Mouse (Mus musculus) limb, embryonic 12.5 days (tissue): Measurements from ENCODE around the gene Glg1. TPM values are rescaled to one million over a fixed set of nuclear protein-coding genes. Genes with fewer than 3 reads are reported as not detected.
"Not testable (repeated sequence)": the region's sequence is repeated elsewhere in the genome, so short reads cannot be mapped to it uniquely, and the experiment has no call there.

Source experiments
- ATAC-seq: fragments of 200-750 bp; cut with Nextera tagmentation; 2 replicates; pipeline ENCODE4 v1.8.0; 2017; ENCODE audit warnings: low read depth, moderate TSS enrichment; ENCODE audit not compliant: insufficient number of reproducible peaks, insufficient read depth, low FRiP score, low TSS enrichment
- H3K27ac ChIP-seq: fragments of 300-500 bp; sonication (generic); 2 replicates; pipeline ENCODE4 v1.5.1; 2016; ENCODE audit warnings: mild to moderate bottlenecking, moderate library complexity
- H3K27me3 ChIP-seq: fragments of 300-500 bp; sonication (generic); 2 replicates; pipeline ENCODE4 v1.6.1; 2016; ENCODE audit warnings: mild to moderate bottlenecking, moderate library complexity
- H3K36me3 ChIP-seq: fragments of 300-500 bp; sonication (generic); 2 replicates; pipeline ENCODE4 v1.6.1; 2016; ENCODE audit warnings: mild to moderate bottlenecking, moderate library complexity
- H3K4me1 ChIP-seq: fragments of 300-500 bp; sonication (generic); replicated peaks from 2 replicates; pipeline ENCODE4 v1.6.1; 2016
- H3K4me2 ChIP-seq: fragments of 300-500 bp; sonication (generic); 2 replicates; pipeline ENCODE4 v1.6.1; 2016; ENCODE audit warnings: mild to moderate bottlenecking, moderate library complexity
- H3K4me3 ChIP-seq: fragments of 300-500 bp; sonication (generic); replicated peaks from 2 replicates; pipeline ENCODE4 v1.5.1; 2016; ENCODE audit warnings: mild to moderate bottlenecking
- H3K9ac ChIP-seq: fragments of 300-500 bp; sonication (generic); replicated peaks from 2 replicates; pipeline ENCODE4 v1.6.1; 2016; ENCODE audit warnings: mild to moderate bottlenecking, moderate library complexity
- H3K9me3 ChIP-seq: fragments of 300-500 bp; sonication (generic); 2 replicates; pipeline ENCODE4 v1.6.1; 2016; ENCODE audit warnings: mild to moderate bottlenecking, moderate library complexity
- WGBS: fragments of 180-500 bp; shearing (Covaris S2); methylation state at CpG from one replicate; pipeline ENCODE4 v1.1.7; 2016; 5-methylcytosine and 5-hydroxymethylcytosine counted together
- polyA plus RNA-seq: library from polyadenylated mRNA; unstranded; fragments of >200 nt; fragmentation: Nextera tagmentation; extraction: Ambion mirVana; gene quantifications from 2 replicates; pipeline ENCODE4 v1.2.1, GENCODE M21; 2016

The Glg1 gene
- polyA plus RNA-seq, 1 experiment from 2014 or later = 87.5 TPM

- no peak overlapping the region for H3K9ac ChIP-seq
These were observed 54.0 kb downstream of the Glg1 start for GRCm38 (mm10) chr8:111205033-111205432.

GRCm38 (mm10) chr8:111203341-111203740, 55.7 kb downstream of the Glg1 start:
- Histone ChIP-seq H3K36me3 (peaks cover 11% of the 10 kb centered on the region; the same call in 1 of the 2 replicates), H3K4me1 (peaks cover 5% of the 10 kb centered on the region; the same call in 1 of the 2 replicates), H3K9me3 (no peaks in the 10 kb centered on the region), H3K4me3 (no peak overlapping the region), H3K4me2 (no peak overlapping the region), H3K27ac (no peak overlapping the region), H3K9ac (no peak overlapping the region), H3K27me3 (no peaks in the 10 kb centered on the region)
- 81% methylated on average over 2 of the region's 2 CpGs for WGBS
- no peak for ATAC-seq

More at GRCm38 (mm10) chr8:111205033-111205432, 54.0 kb downstream of the Glg1 start:
- no peak overlapping the region for H3K27ac ChIP-seq
- ATAC-seq = no peak
- no peak overlapping the region for H3K4me3 ChIP-seq
- H3K4me1 ChIP-seq = peaks cover 5% of the 10 kb centered on the region; the same call in 1 of the 2 replicates
- no peaks in the 10 kb centered on the region for H3K9me3 ChIP-seq
- WGBS = 87% methylated on average over 6 of the region's 6 CpGs
- H3K27me3 ChIP-seq = no peaks in the 10 kb centered on the region
- H3K4me2 ChIP-seq = no peak overlapping the region
- no peaks in the 10 kb centered on the region for H3K36me3 ChIP-seq

- Histone ChIP-seq H3K4me2 (no peak overlapping the region), H3K4me3 (no peak overlapping the region), H3K27me3 (no peaks in the 10 kb centered on the region), H3K9ac (no peak overlapping the region), H3K36me3 (peaks cover 65% of the 10 kb centered on the region), H3K27ac (no peak overlapping the region), H3K9me3 (no peaks in the 10 kb centered on the region), H3K4me1 (no peaks in the 10 kb centered on the region)
- 96% methylated on average over 3 of the region's 3 CpGs for WGBS
- ATAC-seq = no peak
These were observed 61.0 kb downstream of the Glg1 start for GRCm38 (mm10) chr8:111197966-111198365.

- no peaks in the 10 kb centered on the region for H3K9me3 ChIP-seq
- peaks cover 81% of the 10 kb centered on the region for H3K36me3 ChIP-seq
- no peak overlapping the region for H3K4me3 ChIP-seq
- H3K4me2 ChIP-seq = no peak overlapping the region
- no peak overlapping the region for H3K27ac ChIP-seq
- ATAC-seq = no peak
- H3K4me1 ChIP-seq = no peaks in the 10 kb centered on the region
- H3K27me3 ChIP-seq = no peaks in the 10 kb centered on the region
- no peak overlapping the region for H3K9ac ChIP-seq
These were observed 62.8 kb downstream of the Glg1 start for GRCm38 (mm10) chr8:111196181-111196580.

GRCm38 (mm10) chr8:111188594-111189211, 70.3 kb downstream of the Glg1 start:
- WGBS = 90% methylated on average over 6 of the region's 6 CpGs
- Histone ChIP-seq H3K9ac (no peak overlapping the region), H3K4me2 (no peak overlapping the region), H3K4me1 (no peaks in the 10 kb centered on the region), H3K36me3 (peaks cover 81% of the 10 kb centered on the region), H3K4me3 (no peak overlapping the region), H3K27me3 (no peaks in the 10 kb centered on the region), H3K9me3 (no peaks in the 10 kb centered on the region), H3K27ac (no peak overlapping the region)
- no peak for ATAC-seq

- H3K4me3 ChIP-seq = no peak overlapping the region
- no peaks in the 10 kb centered on the region for H3K4me1 ChIP-seq
- H3K4me2 ChIP-seq = no peak overlapping the region
- ATAC-seq = no peak
- H3K36me3 ChIP-seq = peaks cover 83% of the 10 kb centered on the region
- H3K9me3 ChIP-seq = no peaks in the 10 kb centered on the region
- no peak overlapping the region for H3K9ac ChIP-seq
- H3K27ac ChIP-seq = no peak overlapping the region
- no peaks in the 10 kb centered on the region for H3K27me3 ChIP-seq
- WGBS = 94% methylated on average over 7 of the region's 7 CpGs
These were observed 71.5 kb downstream of the Glg1 start for GRCm38 (mm10) chr8:111187470-111187869.

- Histone ChIP-seq H3K27me3 (no peaks in the 10 kb centered on the region), H3K4me1 (no peaks in the 10 kb centered on the region), H3K36me3 (peaks cover 87% of the 10 kb centered on the region), H3K27ac (no peak overlapping the region), H3K9me3 (no peaks in the 10 kb centered on the region), H3K9ac (no peak overlapping the region), H3K4me2 (no peak overlapping the region), H3K4me3 (no peak overlapping the region)
- WGBS = 88% methylated on average over 4 of the region's 4 CpGs
- no peak for ATAC-seq
These were observed 73.5 kb downstream of the Glg1 start for GRCm38 (mm10) chr8:111185472-111185947.

GRCm38 (mm10) chr8:111171661-111172060, 87.4 kb downstream of the Glg1 start:
- 79% methylated on average over 5 of the region's 5 CpGs for WGBS

GRCm38 (mm10) chr8:111157617-111158016, 101.4 kb downstream of the Glg1 start:
- Histone ChIP-seq H3K27me3 (no peaks in the 10 kb centered on the region), H3K27ac (no peak overlapping the region), H3K36me3 (peaks cover 93% of the 10 kb centered on the region), H3K9me3 (no peaks in the 10 kb centered on the region), H3K9ac (no peak overlapping the region), H3K4me1 (no peaks in the 10 kb centered on the region), H3K4me2 (no peak overlapping the region), H3K4me3 (no peak overlapping the region)
- ATAC-seq = no peak
- WGBS = 53% methylated on average over 14 of the region's 14 CpGs

More at GRCm38 (mm10) chr8:111171661-111172060, 87.4 kb downstream of the Glg1 start:
- H3K27me3 ChIP-seq = no peaks in the 10 kb centered on the region
- no peak overlapping the region for H3K4me2 ChIP-seq
- no peak for ATAC-seq
- no peak overlapping the region for H3K9ac ChIP-seq
- no peak overlapping the region for H3K4me3 ChIP-seq
- no peaks in the 10 kb centered on the region for H3K4me1 ChIP-seq
- H3K27ac ChIP-seq = no peak overlapping the region
- H3K36me3 ChIP-seq = peaks cover 95% of the 10 kb centered on the region
- H3K9me3 ChIP-seq = no peaks in the 10 kb centered on the region

GRCm38 (mm10) chr8:111155721-111156436, 103.1 kb downstream of the Glg1 start:
- ATAC-seq = no peak
- Histone ChIP-seq H3K4me3 (no peak overlapping the region), H3K9ac (no peak overlapping the region), H3K9me3 (no peaks in the 10 kb centered on the region), H3K27ac (no peak overlapping the region), H3K27me3 (no peaks in the 10 kb centered on the region), H3K36me3 (peaks cover 83% of the 10 kb centered on the region), H3K4me2 (no peak overlapping the region), H3K4me1 (no peaks in the 10 kb centered on the region)
- WGBS = 96% methylated on average over 8 of the region's 8 CpGs

GRCm38 (mm10) chr8:111145460-111146012, 113.5 kb downstream of the Glg1 start:
- H3K9me3 ChIP-seq, H3K27ac ChIP-seq, H3K27me3 ChIP-seq, H3K36me3 ChIP-seq, H3K4me1 ChIP-seq: not testable (repeated sequence)
- H3K4me3 ChIP-seq = peak overlapping the region; percentile 66
- H3K9ac ChIP-seq = peak overlapping the region; percentile 73
- H3K4me2 ChIP-seq = peak overlapping the region; percentile 84
- ATAC-seq = peak; percentile 95
- under 1% methylated on average over 68 of the region's 74 CpGs for WGBS
